Mouse (Mus musculus) embryonic fibroblast, embryonic 13.5 days (primary cell): ENCODE measurements at regions not wholly inside any gene's neighbourhood (a gene's known extent, or its start where the extent isn't known, plus 50 kb on each side); places are given as distances from the start of the nearest gene placed in this dataset.

Experiments used
- CTCF ChIP-seq: IDR thresholded peaks from 2 replicates; pipeline ENCODE4 v1.5.1; 2011; ENCODE audit warnings: mild to moderate bottlenecking, control low read depth, low read length, moderate library complexity, borderline replicate concordance; ENCODE audit not compliant: insufficient read depth
- POLR2A ChIP-seq: IDR thresholded peaks from 2 replicates; pipeline ENCODE4 v1.6.1; 2011; ENCODE audit warnings: low read depth, mild to moderate bottlenecking, control low read depth, low read length, moderate library complexity

GRCm38 (mm10) chr1:63918200-63918599 is 149.1 kb upstream of the 4933402D24Rik start:
- TF ChIP-seq CTCF (no peak), POLR2A (no peak)
